Mouse (Mus musculus) cerebellum, adult 11-12 months (tissue): ENCODE results near the gene Saal1.
"Not testable (repeated sequence)": the region's sequence is repeated elsewhere in the genome, so short reads cannot be mapped to it uniquely, and the experiment has no call there.

Experiments used
- DNase-seq: peaks from one replicate; pipeline ENCODE4 v3.0.0; 2022

Gene Saal1

DNA sequence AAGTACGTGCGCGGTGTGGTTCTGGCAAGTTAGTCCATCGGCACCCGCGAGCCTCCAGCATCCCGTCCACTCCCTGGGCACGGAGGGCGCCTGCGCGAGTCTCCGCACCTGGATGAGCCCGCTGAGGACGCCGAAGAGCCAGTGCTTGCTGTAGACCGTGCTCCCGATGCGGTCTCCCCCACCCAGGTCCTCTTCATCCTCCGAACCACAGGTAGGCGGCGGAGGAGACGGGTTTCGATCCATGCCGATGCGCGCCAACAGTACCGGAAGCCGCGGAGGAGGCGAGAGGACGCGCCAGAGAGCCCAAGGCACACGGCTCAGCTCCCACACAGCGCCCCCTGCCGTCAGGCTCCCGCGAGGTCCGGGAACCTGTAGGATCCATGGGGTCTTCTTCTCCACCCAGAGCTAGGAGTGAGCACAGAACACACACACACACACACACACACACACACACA, at the start of gene Saal1:
Gene Saal1, minus strand, starts transcription at position 291 of the 455 bp plus-strand sequence.
- DNase-seq: peak; percentile 82

DNA sequence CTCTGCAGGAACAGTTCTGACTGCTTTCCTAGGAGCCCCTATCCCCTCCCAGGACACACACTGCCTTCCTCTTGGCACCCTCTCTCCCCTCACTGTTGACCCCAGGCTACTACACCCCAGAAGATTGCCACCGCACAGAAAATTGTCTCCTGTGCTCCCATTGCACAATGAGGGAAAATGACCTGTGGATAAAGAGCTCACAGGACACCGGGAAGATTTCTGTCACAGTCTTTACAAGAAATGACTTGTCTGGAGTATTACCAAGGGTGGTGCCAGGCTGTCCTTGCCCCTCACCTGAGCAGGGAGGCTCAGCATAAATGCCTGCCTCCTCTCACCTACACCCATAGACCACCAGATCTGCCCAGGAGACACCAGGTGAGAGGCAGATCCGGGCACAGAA, 41.0 kb upstream of the Saal1 start, which contains the start of gene Saa2:
Gene Saa2, plus strand, starts transcription at position 301 of the 400 bp plus-strand sequence.
- no peak for DNase-seq

DNA sequence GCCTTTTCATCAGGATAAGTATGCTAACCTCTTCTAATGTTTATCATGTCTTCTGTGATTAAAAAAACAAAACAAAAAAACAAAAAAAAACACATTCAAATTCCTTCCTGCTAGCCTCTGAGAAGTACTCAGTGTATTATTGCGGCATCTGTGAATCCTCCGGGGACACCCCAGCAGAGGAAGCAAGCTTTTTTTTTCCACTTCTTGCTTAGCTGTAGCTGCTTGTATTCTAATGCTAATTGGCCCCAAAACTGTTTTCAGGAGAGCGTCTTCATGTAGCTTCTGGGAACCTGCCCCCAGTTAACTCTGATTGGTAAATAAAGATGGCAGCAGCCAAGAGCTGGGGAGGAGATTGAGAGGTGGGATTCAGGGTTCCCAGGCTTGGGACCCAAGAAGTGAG, 38.0 kb upstream of the Saal1 start:
- no peak for DNase-seq

- DNase-seq: no peak
These were observed 35.9 kb upstream of the Saal1 start for GRCm38 (mm10) chr7:46746381-46746780.

DNA sequence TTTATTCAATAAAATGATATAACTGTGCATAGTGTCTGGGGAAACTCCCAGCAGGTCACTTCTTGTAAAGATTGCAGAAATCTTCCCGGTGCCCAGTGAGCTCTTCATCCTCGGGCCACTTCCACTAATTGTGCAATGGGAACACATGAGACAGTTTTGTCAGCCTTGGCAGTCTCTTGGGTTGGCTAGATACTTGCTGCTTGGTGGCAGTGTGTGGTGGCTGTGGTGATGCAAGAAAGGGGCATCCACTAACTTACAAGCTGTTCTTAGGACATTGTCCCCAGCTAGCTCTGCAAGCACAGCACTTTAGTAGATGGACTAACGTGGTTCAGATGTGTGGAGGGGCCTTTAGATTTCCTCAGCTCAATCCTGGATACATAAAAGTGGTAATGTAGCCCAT, 35.3 kb upstream of the Saal1 start:
- no peak for DNase-seq

DNA sequence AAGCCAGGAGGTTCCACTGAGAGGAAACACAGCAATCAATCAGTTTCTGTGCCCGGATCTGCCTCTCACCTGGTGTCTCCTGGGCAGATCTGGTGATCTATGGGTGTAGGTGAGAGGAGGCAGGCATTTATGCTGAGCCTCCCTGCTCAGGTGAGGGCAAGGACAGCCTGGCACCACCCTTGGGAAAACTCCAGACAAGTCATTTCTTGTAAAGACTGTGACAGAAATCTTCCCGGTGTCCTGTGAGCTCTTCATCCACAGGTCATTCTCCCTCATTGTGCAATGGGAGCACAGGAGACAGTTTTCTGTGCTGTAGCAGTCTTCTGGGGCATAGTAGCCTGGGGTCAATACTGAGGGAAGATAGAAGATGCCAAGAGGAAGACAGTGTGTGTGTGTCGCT, 32.4 kb upstream of the Saal1 start, which contains the start of gene Saa1:
Gene Saa1, minus strand, starts transcription at position 101 of the 400 bp plus-strand sequence.
- not testable (repeated sequence) for DNase-seq

DNA sequence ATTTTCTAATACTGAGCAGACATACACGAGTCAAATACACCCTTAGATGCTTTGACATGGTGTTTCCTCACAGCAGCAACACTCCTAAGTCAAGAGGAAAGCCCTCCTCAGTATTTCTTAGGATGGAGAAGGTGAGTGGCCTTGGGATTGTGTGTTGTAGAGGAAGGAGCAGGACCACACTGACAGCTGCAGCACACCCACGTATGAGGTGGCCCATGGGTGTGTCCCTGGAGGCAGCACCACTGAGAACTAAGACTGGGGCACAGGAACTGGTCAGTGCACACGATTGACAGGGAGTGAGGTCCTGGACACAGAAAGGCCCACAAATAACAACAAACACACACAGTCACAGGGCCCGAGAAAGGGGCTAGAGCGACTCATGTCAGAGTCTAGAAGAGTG, 29.6 kb upstream of the Saal1 start:
- not testable (repeated sequence) for DNase-seq

DNA sequence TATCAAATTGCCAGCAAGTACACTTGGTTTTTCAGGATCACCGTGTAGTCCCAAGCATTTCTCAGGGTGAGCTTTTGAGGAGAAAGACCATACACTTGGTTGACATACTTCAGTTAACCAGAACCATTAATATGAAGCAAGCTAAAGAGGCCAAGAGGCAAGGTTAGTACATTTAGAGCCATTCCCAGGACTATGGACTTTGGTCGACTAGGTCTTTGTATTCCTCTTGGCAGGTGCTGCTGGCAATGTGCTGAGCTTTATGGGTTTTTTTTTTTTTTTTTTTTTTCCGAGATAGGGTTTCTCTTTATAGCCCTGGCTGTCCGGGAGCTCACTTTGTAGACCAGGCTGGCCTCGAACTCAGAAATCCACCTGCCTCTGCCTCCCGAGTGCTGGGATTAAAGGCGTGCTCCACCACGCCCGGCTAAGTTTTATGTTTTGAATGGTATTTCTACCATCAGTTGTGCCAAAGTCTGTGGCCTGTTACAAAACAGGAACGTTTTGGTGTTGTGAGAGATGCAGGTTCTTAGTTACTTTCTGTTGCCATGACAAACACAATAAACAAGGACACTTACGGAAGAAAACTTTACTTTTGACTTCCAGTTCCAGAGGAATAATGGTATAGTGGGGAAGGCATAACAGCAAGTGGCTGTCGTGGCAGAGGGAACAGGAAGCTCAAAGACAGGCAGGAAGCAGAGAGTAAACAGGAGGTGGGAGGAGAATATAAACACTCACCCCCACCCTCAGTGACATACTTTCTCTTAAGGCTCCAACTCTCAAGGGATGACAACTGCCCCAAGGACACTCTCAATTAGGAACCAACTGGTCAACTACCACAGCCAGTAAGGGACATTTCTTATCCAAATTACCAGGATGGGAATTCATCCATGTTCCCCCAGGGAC, 28.3 kb upstream of the Saal1 start:
- no peak for DNase-seq

DNA sequence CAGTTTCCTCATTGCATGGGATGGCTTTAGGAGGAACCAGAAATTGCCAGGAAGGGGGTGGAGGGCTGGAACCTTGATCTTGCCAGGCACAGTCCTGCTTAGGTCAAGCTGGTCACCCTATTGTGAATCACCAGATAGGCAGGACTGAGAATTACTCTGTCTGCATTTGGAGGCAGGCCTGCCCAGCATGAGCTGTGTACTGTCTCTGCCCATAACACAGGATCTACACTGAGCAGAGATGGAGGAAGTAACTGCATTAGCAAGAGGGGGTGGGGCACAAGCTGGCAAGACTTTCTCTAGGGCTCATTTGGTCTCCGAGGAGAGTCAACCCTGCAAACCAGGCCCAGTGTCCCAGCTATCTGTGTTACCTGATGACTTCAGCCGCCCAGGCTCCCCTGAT, 24.5 kb upstream of the Saal1 start:
- DNase-seq: no peak

GRCm38 (mm10) chr7:46732458-46732857, 22.0 kb upstream of the Saal1 start, which contains the start of gene Saa4:
Gene Saa4, minus strand, starts transcription at chr7:46732603.
- no peak for DNase-seq

- DNase-seq: no peak
These were observed 17.1 kb upstream of the Saal1 start for GRCm38 (mm10) chr7:46727584-46727983.

DNA sequence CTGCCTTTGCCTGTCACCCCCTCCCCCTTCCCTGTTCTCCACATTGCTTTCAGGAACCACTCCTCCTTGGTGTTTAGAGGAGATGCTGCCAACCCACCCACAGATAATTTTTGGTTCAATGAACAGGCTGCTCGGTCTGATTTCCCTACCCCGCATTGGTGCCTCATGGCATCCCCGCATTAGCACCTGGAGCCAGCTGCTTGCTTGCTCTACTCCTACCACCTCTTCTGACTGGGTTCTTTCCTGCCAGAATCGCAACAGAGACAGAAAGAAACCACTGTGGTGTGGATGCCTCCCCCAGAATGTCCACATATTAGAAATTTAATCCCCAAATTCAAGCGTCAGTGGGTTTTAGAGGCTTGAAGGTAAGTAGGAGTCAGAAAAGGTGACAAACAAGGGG, 13.9 kb upstream of the Saal1 start:
- DNase-seq: no peak

DNA sequence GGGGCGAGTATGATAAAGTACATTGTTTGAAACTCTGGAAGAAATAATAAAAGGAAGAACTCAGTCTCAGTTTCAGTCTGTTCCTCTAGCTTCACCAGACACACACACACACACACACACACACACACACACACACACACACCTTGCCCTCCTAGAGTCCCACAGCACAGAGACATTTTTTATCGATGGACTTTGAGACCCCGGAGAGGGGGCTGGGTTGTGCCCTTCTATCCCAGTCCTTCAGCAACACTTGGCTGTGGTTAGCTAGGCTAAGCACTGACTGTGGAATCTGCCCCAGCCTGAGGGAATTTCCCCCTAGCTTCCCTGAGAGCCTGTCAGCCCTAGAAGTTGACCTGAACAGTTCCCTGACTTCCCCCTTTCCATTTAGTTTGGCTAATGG, 13.4 kb upstream of the Saal1 start:
- no peak for DNase-seq

GRCm38 (mm10) chr7:46723354-46723753, 12.9 kb upstream of the Saal1 start:
- DNase-seq: no peak

DNA sequence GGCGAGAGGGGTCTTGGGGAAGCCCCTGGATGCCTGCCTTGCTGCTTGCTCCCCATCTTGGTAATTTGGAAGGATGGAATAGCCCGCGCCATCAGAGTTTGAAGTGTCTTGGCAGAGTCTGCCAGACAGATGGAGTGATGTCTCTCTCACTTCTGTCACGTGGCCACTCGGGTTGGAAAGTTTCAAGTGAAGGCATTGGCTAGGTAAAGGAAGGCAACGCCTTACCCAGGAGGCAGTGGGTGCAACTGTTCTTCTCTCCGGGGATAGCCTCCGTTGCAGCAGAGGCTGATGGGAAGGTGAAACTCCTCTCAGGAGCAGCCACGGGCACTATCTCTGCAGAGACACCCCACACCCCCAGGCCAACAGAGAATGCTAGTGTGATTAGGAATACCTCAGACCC, 10.0 kb upstream of the Saal1 start:
- DNase-seq: peak; percentile 60

- DNase-seq: peak; percentile 60
These were observed 9.0 kb upstream of the Saal1 start for GRCm38 (mm10) chr7:46719526-46719925.

- DNase-seq: peak; percentile 96
These were observed 8.3 kb upstream of the Saal1 start for GRCm38 (mm10) chr7:46718591-46719270.

GRCm38 (mm10) chr7:46716897-46717296, 6.4 kb upstream of the Saal1 start:
- peak; percentile 53 for DNase-seq

DNA sequence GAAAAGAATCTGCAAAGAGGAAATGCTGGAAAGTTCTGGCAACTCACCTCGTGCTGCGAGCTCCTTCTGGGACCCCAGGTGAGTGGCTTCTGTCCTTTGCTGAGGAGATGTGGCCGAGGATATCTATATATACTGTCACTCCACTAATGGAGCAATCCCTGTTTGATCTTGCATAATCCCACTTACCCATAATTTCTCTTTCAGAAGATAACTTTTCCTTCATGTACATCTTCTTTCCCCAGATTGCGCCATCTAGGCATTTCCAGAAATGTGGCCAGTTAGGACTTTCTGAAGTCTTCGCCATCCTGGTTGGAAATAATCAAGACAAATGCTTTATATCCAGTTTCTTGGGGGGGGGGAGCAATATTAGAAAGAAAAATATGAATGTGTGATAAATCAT, 5.1 kb upstream of the Saal1 start, which contains the start of gene Saa3:
Gene Saa3, minus strand, starts transcription at position 101 of the 400 bp plus-strand sequence.
- no peak for DNase-seq

GRCm38 (mm10) chr7:46714518-46714917, 4.0 kb upstream of the Saal1 start:
- DNase-seq: peak; percentile 79

DNA sequence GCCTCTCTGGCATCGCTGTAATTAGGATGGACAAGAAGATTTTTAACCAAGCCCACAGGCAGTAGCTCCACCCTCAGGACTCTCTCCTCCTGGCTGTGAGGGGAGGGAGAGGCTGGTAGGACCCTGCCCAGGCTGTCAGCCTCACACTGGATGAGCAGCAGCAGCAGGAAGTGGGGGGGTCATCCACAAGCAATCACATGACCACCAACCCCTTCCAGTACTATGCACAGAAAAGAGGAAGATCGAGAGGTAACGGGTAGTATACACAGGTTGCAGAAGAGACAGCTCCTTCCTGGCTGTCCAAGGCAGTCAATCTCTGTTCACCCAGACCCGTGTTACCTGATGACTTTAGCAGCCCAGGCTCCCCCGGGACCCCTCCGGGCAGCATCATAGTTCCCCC, 1.8 kb upstream of the Saal1 start:
- DNase-seq: no peak

DNA sequence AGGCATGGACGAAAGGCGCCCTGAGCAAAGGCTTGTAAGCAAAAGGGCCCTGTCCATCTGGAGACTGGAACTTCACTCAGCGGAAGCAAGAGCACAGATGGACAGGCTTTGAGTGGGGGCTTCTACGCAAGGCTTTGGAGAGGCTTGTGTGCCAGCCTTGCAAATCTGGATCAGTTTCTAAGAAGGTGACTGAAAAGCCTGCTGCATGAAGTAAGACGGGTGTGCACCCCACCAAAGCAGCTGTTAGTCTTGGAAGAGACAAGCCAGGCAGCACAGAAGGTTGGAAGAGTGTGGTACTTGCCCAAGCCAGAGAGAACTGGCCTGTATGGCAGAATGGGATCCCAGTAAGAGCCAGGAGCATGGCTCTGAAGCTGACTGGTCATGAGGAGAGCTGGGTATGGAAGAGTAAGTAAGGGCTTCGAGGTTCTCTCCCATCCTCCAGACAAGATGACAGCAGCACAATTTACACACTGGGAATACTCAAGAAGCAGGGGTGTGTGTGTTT, 9.9 kb downstream of the Saal1 start:
- peak; percentile 60 for DNase-seq

DNA sequence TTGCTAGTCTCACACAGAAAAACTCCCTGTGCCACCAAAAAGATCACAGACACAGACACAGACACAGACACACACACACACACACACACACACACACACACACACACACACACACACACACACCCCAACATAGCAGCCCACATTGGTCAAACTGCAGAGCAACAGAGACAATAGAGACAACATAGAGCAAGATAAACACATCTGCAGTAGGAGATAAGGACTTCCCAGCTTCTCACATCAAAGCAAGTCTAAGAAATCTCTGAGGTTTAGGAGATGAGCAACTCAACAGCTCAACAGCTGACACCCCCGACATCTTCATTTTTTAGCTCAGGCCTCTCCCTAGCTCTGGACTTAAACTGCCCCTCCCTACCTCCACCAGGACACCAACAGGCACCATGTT, 13.7 kb downstream of the Saal1 start:
- DNase-seq: no peak

GRCm38 (mm10) chr7:46686827-46687226, 23.7 kb downstream of the Saal1 start:
- DNase-seq: no peak
